Mouse (Mus musculus): ENCODE measurements at regions not wholly inside any gene's neighbourhood (a gene's known extent, or its start where the extent isn't known, plus 50 kb on each side); places are given as distances from the start of the nearest gene placed in this dataset.

GRCm38 (mm10) chr15:5740658-5741057, 496.7 kb upstream of the Ptger4 start:
- TF ChIP-seq GATA1 (IDR thresholded peaks at IDR 0.05; ENCODE audit: low read length) (no peak), TAL1 (IDR thresholded peaks at IDR 0.05; ENCODE audit: low read length) (no peak)
